Mouse (Mus musculus) cerebellum, adult 2 months (tissue): ENCODE results near the gene Gcnt2.

Experiments
- CTCF ChIP-seq: fragments of 200-500 bp; IDR thresholded peaks from 2 replicates; pipeline ENCODE4 v1.5.1; 2011; ENCODE audit warnings: low read depth, mild to moderate bottlenecking, control low read depth, low read length, moderate library complexity, borderline replicate concordance; ENCODE audit not compliant: insufficient read depth
- POLR2A ChIP-seq: fragments of 200-500 bp; IDR thresholded peaks from 2 replicates; pipeline ENCODE4 v1.6.1; 2011; ENCODE audit warnings: low read length, control low read depth, borderline replicate concordance; ENCODE audit not compliant: insufficient read depth

GRCm38 (mm10) chr13:40967609-40968008 is 108.1 kb downstream of the Gcnt2 start:
- TF ChIP-seq CTCF (no peak), POLR2A (no peak)
